Mouse (Mus musculus) cerebellum, adult 9-11 months (tissue): ENCODE results near the gene Gpkow.
"Not testable (repeated sequence)": the region's sequence is repeated elsewhere in the genome, so short reads cannot be mapped to it uniquely, and the experiment has no call there.

ENCODE experiments used
- DNase-seq: peaks from one replicate; pipeline ENCODE4 v3.0.0; 2022

Gpkow gene

DNA sequence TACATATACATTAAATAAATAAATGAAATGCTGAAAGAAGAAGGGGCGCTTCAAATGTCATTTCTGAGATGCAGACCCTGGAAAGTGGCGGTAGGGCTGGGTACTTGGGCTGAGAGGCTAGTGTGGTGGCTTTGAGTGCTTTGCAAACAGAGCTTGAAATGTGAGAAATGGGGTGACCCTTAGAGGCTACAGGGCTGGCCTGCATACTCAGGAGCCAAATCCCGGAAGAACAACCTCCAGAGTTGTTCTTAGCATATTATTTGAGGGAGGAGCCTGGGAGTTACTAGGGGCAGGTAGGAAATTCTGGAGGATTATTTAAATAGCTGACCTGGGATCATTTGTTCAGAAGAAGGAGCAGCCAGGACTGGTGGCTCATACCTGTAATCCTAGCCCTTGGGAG, 6.4 kb upstream of the Gpkow start:
- DNase-seq: no peak

DNA sequence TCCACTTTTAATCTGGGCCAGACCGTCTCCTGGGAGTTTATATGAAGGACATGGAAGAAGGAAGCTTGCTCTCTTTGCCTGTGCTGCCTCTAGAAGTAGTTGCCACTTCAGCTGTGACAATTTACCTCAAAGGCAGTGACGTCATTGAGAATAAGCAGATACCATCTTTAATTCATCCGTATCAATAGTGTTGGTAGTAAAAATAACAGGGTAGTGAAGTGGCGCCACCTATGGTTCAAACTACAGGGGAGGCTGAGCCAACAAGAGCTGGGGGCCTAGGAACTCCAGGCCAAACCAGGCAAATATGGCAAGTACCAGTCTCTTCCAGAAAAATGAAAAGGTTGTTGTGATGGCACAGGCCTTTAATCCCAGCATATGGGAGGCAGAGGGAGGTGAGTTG, 4.1 kb upstream of the Gpkow start:
- peak; percentile 36 for DNase-seq

DNA sequence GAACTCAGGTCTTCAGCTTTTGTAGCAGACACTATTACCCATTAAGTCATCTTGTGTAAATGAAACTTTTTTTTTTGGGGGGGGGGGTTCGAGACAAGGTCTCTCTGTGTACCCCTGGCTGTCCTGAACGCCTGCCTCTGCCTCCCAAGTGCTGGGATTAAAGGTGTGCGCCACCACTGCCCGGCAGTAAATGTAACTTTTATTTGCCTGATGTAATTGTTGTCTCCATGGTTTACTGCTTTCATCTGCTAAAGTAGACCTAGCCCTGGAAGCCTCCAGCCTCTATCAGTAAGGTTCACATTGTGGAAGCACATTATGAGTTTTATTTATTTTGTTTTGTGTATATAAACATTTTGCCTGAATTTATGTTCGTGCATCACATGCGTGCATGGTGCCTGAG, 411 bp upstream of the Gpkow start:
- DNase-seq: no peak

DNA sequence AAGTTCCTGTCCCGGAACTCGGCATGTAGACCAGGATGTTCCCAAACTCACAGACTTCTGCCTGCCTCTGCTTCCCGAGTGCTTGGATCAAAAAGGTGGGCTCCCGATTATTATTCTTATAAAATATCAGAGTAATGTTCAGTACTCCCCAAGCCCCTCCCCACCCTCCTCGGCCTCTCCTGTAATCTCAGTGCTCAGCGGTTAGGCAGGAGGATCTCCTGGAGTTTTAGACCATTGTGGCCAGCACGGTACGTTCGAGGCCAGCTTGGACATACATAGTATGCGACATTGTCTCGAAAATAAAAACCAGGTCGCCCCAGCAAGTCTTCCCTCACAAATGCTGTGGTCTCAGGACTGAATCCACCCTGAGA, 16.8 kb downstream of the Gpkow start:
- DNase-seq: not testable (repeated sequence)

- peak; percentile 98 for DNase-seq
Observed at GRCm38 (mm10) chrX:7714135-7714899, 17.4 kb downstream of the Gpkow start, which contains the start of gene Wdr45. TSS of gene Wdr45 (plus strand) at chrX:7714333.

DNA sequence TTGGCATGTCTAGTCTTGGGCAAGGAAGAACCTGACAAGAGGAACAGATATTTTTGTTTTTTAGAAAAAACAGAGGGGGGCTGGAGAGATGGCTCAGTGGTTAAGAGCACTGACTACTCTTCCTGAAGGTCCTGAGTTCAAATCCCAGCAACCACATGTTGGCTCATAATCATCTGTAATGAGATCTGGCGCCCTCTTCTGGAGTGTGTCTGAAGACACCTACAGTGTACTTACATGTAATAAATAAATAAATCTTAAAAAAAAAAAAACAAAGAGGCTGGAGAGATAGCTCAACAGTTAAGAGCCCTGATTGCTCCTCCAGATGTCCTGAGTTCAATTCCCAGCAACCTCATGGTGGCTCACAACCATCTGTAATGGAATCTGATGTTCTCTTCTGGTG, 19.1 kb downstream of the Gpkow start:
- not testable (repeated sequence) for DNase-seq

GRCm38 (mm10) chrX:7721514-7722281, 24.8 kb downstream of the Gpkow start, which contains the start of gene Gm45208:
TSS of gene Gm45208 (plus strand) at chrX:7722245.
- peak; percentile 84 for DNase-seq

DNA sequence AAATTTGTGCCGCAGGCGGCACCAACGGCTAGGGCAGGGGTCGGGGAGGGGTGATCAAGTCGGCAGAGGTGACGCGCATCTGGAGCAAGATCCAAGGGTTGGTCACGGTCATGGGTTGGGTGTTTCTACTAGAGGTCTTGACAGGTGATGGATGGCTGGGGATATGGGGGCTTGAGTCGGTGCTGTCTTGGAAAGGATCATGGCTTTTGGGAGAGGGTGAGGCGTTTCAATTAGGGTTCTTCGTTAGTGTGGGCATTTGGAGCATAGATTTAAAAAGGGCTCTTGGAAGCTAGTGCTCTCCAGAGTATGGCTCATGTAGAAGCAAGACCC, 25.3 kb downstream of the Gpkow start:
- DNase-seq: no peak

GRCm38 (mm10) chrX:7722691-7723090, 25.8 kb downstream of the Gpkow start:
- no peak for DNase-seq

- no peak for DNase-seq
Observed at GRCm38 (mm10) chrX:7724135-7724534, 27.2 kb downstream of the Gpkow start.

- no peak for DNase-seq
Observed at GRCm38 (mm10) chrX:7725841-7726240, 28.9 kb downstream of the Gpkow start.

- peak; percentile 37 for DNase-seq
Observed at GRCm38 (mm10) chrX:7727176-7727575, 30.2 kb downstream of the Gpkow start.

DNA sequence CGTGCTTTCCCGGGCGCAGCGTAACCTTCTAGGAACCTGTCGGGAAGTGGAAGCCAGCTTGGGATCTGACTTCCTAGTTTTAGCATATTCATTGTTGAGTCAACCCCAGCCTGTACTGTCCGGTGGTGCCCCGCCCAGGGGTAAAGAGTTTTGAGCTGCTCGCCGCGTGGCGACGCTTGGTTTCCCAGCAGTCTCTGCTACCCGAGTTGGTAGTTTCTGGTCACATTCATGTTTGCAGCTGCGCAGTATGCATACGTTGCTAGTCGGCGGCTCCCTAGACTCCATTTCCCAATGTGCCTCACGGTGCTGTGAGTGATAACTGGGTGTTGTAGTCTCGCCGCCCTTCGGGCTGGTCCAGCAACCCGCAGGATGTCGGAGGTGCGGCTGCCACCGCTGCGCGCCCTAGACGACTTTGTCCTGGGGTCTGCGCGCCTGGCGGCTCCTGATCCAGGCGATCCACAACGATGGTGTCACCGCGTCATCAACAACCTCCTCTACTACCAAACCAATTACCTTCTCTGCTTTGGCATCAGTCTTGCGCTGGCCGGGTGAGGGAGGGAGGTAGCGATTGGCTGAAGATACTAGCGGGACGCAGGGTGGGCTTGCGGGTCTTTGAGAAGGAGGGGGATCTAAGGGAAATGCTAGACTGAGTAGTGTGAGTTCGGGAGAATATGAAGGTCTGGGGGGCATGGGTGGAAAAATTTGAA, 31.4 kb downstream of the Gpkow start, which contains the start of gene Praf2:
TSS of gene Praf2 (plus strand) at position 225 of the 707 bp plus-strand sequence.
- peak; percentile 86 for DNase-seq

DNA sequence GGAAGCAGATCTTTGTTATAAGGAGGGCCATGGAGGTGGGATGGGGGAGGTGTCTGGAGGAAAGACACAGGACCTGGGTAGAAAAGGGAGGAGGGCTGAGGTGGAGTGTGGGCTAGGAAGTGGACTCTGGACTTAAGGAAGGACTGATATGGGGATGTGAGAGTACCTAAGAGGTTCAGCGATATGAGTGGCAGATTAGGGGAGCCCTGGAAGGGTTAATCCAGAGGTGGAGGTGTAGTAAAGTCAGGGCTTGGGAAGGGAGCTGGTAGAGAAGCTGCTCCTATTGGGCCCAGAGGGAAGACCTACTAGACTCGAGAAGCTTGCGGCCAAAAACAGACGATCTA, 32.0 kb downstream of the Gpkow start:
- no peak for DNase-seq

GRCm38 (mm10) chrX:7733571-7734156, 36.7 kb downstream of the Gpkow start:
- DNase-seq: peak; percentile 66

DNA sequence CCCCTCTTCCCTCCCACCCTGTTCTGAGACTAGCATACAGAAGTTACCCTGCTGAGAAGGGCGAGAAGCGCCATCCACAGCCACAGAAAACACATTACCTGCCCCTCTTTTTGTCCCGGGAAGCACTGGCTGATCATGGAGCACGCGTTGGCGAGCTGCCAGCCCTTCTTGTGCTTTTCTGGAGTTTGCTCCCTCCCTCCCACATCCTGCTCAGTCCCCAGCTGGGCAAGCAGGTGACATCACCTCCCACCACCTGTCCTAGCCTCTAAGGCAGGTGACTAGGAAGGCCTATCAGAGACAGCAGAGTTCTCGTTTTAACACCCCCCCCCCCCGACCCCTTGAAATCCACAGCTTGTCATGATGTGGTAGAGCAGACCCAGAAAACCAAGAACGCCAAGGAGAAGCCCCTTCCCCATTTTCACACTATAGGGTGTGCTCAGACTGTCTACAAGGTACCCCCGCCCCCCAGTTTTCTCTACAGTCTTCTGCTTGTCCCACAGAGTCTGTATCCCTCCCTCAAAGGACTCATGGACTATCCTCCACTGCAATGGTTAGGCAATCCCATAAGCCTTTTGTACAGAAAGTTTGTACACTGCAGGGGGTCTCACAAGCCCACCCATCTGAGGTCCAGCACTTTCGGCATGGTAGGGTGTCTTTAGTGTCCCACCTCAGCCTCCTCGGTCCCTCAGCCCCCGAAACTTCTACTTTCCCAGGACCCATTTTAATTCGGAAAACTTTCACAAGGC, 42.6 kb downstream of the Gpkow start:
- peak; percentile 91 for DNase-seq

DNA sequence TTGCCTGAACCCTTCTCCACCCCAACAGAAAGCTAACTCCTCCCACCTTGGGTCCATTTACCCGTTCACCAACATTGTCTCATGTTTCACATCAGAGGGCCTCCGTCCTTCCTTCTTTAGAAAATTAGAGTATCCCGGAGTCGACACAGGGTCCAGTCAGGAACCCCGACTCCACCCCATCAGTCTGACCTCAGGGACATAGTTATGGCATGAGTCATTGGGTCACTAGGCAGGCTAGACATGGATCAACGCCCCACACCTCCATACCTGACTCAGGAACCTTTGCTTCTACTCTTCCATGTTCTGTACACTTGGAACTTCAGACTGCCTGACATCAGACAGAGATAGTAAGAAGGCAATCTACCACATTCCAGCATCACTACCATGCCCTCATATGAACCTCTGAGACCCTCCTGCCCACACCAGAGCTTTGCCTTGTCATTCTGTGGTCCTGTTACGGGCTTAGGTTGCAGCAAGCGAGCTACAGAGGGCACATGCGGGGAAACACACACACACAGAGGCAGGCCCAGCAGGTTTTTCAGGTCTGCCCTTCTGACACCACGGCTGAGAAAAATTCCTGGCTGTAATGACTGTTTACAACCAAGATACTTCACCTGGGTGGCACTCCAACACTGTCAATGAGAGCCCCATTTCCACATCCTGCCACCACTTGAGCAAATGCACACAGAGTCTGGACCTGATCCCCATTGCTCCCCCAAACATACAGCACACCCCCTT, 43.3 kb downstream of the Gpkow start:
- no peak for DNase-seq

DNA sequence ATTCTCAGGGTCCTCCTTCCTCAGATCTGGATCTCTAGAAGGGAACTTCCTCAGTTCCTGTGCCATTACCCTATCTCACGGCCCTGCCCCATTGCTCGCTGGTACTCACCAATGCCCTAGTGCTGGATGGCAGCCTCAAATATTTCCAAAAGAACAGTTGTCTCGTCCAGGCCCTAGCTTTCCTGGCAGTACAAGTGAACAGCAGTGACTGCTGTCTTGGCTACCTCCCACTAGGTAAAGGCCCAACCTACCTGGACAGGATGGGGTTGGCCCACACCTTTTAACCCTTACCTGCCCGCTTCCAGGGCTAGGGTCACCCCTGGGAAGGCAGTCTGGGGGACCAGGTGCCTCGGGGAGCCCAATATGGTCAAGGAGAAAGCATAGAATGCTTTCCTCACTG, 44.2 kb downstream of the Gpkow start:
- DNase-seq: peak; percentile 77

- no peak for DNase-seq
Observed at GRCm38 (mm10) chrX:7743470-7743869, 46.5 kb downstream of the Gpkow start.

- no peak for DNase-seq
Observed at GRCm38 (mm10) chrX:7744940-7745339, 48.0 kb downstream of the Gpkow start.

- DNase-seq: no peak
Observed at GRCm38 (mm10) chrX:7745429-7745828, 48.5 kb downstream of the Gpkow start.
